Mouse (Mus musculus) kidney, embryonic 15.5 days (tissue): ENCODE measurements at regions not wholly inside any gene's neighbourhood (a gene's known extent, or its start where the extent isn't known, plus 50 kb on each side); places are given as distances from the start of the nearest gene placed in this dataset.
A peak's percentile ranks its signal among the peaks of the same experiment; 100 is the strongest.
"Not testable (repeated sequence)": the region's sequence is repeated elsewhere in the genome, so short reads cannot be mapped to it uniquely, and the experiment has no call there.

Experiments
- ATAC-seq: fragments of 200-750 bp; cut with Nextera tagmentation; replicated peaks from 2 replicates; pipeline ENCODE4 v1.8.0; 2017; ENCODE audit warnings: moderate TSS enrichment; ENCODE audit not compliant: low FRiP score
- H3K27ac ChIP-seq: fragments of 300-500 bp; sonication (generic); 2 replicates; pipeline ENCODE4 v1.5.1; 2015; ENCODE audit warnings: mild to moderate bottlenecking, inconsistent platforms
- H3K27me3 ChIP-seq: fragments of 300-500 bp; sonication (generic); 2 replicates; pipeline ENCODE4 v1.6.1; 2015; ENCODE audit warnings: inconsistent platforms
- H3K36me3 ChIP-seq: fragments of 300-500 bp; sonication (generic); 2 replicates; pipeline ENCODE4 v1.6.1; 2015; ENCODE audit warnings: inconsistent platforms
- H3K4me1 ChIP-seq: fragments of 300-500 bp; sonication (generic); 2 replicates; pipeline ENCODE4 v1.6.1; 2015; ENCODE audit warnings: inconsistent platforms
- H3K4me2 ChIP-seq: fragments of 300-500 bp; sonication (generic); 2 replicates; pipeline ENCODE4 v1.6.1; 2015; ENCODE audit warnings: moderate library complexity, mild to moderate bottlenecking, inconsistent platforms
- H3K4me3 ChIP-seq: fragments of 300-500 bp; sonication (generic); replicated peaks from 2 replicates; pipeline ENCODE4 v1.5.1; 2015; ENCODE audit warnings: mild to moderate bottlenecking, inconsistent platforms
- H3K9ac ChIP-seq: fragments of 300-500 bp; sonication (generic); 2 replicates; pipeline ENCODE4 v1.6.1; 2015; ENCODE audit warnings: mild to moderate bottlenecking, inconsistent platforms
- H3K9me3 ChIP-seq: fragments of 300-500 bp; sonication (generic); replicated peaks from 2 replicates; pipeline ENCODE4 v1.6.1; 2016; ENCODE audit warnings: inconsistent platforms
- WGBS: fragments of 180-500 bp; shearing (Covaris S2); methylation state at CpG from one replicate; pipeline ENCODE4 v1.1.7; 2015; ENCODE audit warnings: mixed read lengths; 5-methylcytosine and 5-hydroxymethylcytosine counted together

- WGBS, result 71% methylated on average over 8 of the region's 8 CpGs
- H3K27ac ChIP-seq, result no peak overlapping the region
- no peaks in the 10 kb centered on the region for H3K27me3 ChIP-seq
- H3K36me3 ChIP-seq, result no peaks in the 10 kb centered on the region
- no peak overlapping the region for H3K4me3 ChIP-seq
- H3K4me1 ChIP-seq, result no peaks in the 10 kb centered on the region
- ATAC-seq, result no peak
- no peaks in the 10 kb centered on the region for H3K9me3 ChIP-seq
- H3K4me2 ChIP-seq, result no peak overlapping the region
- no peak overlapping the region for H3K9ac ChIP-seq
Measured at GRCm38 (mm10) chr8:81286280-81287034, 55.9 kb upstream of the Inpp4b start.

GRCm38 (mm10) chr8:81260089-81260488, 82.3 kb upstream of the Inpp4b start:
- Histone ChIP-seq H3K4me3 (no peak overlapping the region), H3K36me3 (no peaks in the 10 kb centered on the region), H3K9me3 (no peaks in the 10 kb centered on the region), H3K4me1 (no peaks in the 10 kb centered on the region), H3K9ac (no peak overlapping the region), H3K27ac (no peak overlapping the region), H3K27me3 (no peaks in the 10 kb centered on the region), H3K4me2 (no peak overlapping the region)
- 66% methylated on average over 2 of the region's 2 CpGs for WGBS
- no peak for ATAC-seq

- H3K9ac ChIP-seq, result no peak overlapping the region
- WGBS, result 91% methylated on average over 3 of the region's 3 CpGs
- no peaks in the 10 kb centered on the region for H3K27me3 ChIP-seq
- H3K36me3 ChIP-seq, result no peaks in the 10 kb centered on the region
- H3K27ac ChIP-seq, result no peak overlapping the region
- H3K9me3 ChIP-seq, result no peaks in the 10 kb centered on the region
- no peak overlapping the region for H3K4me2 ChIP-seq
- no peaks in the 10 kb centered on the region for H3K4me1 ChIP-seq
- ATAC-seq, result no peak
- no peak overlapping the region for H3K4me3 ChIP-seq
Measured at GRCm38 (mm10) chr8:81223872-81224271, 118.5 kb upstream of the Inpp4b start.

GRCm38 (mm10) chr8:81187061-81187790, 155.1 kb upstream of the Inpp4b start:
- H3K4me2 ChIP-seq, H3K27ac ChIP-seq, H3K4me3 ChIP-seq, H3K27me3 ChIP-seq, H3K9ac ChIP-seq, H3K36me3 ChIP-seq, H3K4me1 ChIP-seq, ATAC-seq, H3K9me3 ChIP-seq: not testable (repeated sequence)
- WGBS, result 71% methylated on average over 11 of the region's 11 CpGs

GRCm38 (mm10) chr8:81175537-81175936, 160.8 kb upstream of the Usp38 start:
- H3K4me1 ChIP-seq, result no peaks in the 10 kb centered on the region
- H3K9ac ChIP-seq, result no peak overlapping the region
- 71% methylated on average over 1 of the region's 1 CpGs for WGBS
- ATAC-seq, result no peak
- no peaks in the 10 kb centered on the region for H3K27me3 ChIP-seq
- no peak overlapping the region for H3K4me3 ChIP-seq
- no peak overlapping the region for H3K27ac ChIP-seq
- no peaks in the 10 kb centered on the region for H3K36me3 ChIP-seq
- H3K4me2 ChIP-seq, result no peak overlapping the region
- H3K9me3 ChIP-seq, result no peaks in the 10 kb centered on the region

GRCm38 (mm10) chr8:81147239-81147638, 132.5 kb upstream of the Usp38 start:
- Histone ChIP-seq H3K4me3 (no peak overlapping the region), H3K4me1 (no peaks in the 10 kb centered on the region), H3K27ac (no peak overlapping the region), H3K27me3 (no peaks in the 10 kb centered on the region), H3K36me3 (no peaks in the 10 kb centered on the region), H3K9ac (no peak overlapping the region), H3K9me3 (no peaks in the 10 kb centered on the region), H3K4me2 (no peak overlapping the region)
- 89% methylated on average over 3 of the region's 3 CpGs for WGBS
- no peak for ATAC-seq

GRCm38 (mm10) chr8:81106763-81107509, 92.2 kb upstream of the Usp38 start:
- Histone ChIP-seq H3K36me3 (no peaks in the 10 kb centered on the region), H3K27me3 (no peaks in the 10 kb centered on the region), H3K4me2 (no peak overlapping the region), H3K9me3 (no peaks in the 10 kb centered on the region), H3K9ac (no peak overlapping the region), H3K27ac (no peak overlapping the region), H3K4me3 (no peak overlapping the region), H3K4me1 (0 out of 2 replicates have a peak, but pooled peaks cover 2% of the 10 kb centered on the region)
- 42% methylated on average over 4 of the region's 4 CpGs for WGBS
- ATAC-seq, result no peak

GRCm38 (mm10) chr8:81098963-81099362, 84.2 kb upstream of the Usp38 start:
- ATAC-seq, result no peak
- H3K27ac ChIP-seq, result peak overlapping the region; percentile 49

GRCm38 (mm10) chr8:81097076-81097819, 82.5 kb upstream of the Usp38 start:
- Histone ChIP-seq H3K4me1 (peaks cover 4% of the 10 kb centered on the region), H3K27ac (peak overlapping the region; percentile 37; the same call in 1 of the 2 replicates), H3K27me3 (no peaks in the 10 kb centered on the region), H3K9me3 (no peaks in the 10 kb centered on the region), H3K36me3 (no peaks in the 10 kb centered on the region), H3K9ac (no peak overlapping the region), H3K4me2 (no peak overlapping the region), H3K4me3 (no peak overlapping the region)
- peak; percentile 97 for ATAC-seq
- WGBS, result 35% methylated on average over 9 of the region's 9 CpGs

More at GRCm38 (mm10) chr8:81098963-81099362, 84.2 kb upstream of the Usp38 start:
- Histone ChIP-seq H3K9ac (no peak overlapping the region), H3K27me3 (no peaks in the 10 kb centered on the region), H3K4me1 (peaks cover 4% of the 10 kb centered on the region), H3K9me3 (no peaks in the 10 kb centered on the region), H3K4me3 (no peak overlapping the region), H3K36me3 (no peaks in the 10 kb centered on the region), H3K4me2 (no peak overlapping the region)
- 64% methylated on average over 2 of the region's 2 CpGs for WGBS

- Histone ChIP-seq H3K27me3 (no peaks in the 10 kb centered on the region), H3K9me3 (no peaks in the 10 kb centered on the region), H3K27ac (no peak overlapping the region), H3K36me3 (no peaks in the 10 kb centered on the region), H3K4me2 (no peak overlapping the region), H3K9ac (no peak overlapping the region), H3K4me3 (no peak overlapping the region), H3K4me1 (peaks cover 4% of the 10 kb centered on the region)
- 81% methylated on average over 2 of the region's 2 CpGs for WGBS
- no peak for ATAC-seq
Measured at GRCm38 (mm10) chr8:81095237-81095636, 80.5 kb upstream of the Usp38 start.

- Histone ChIP-seq H3K4me1 (peaks cover 5% of the 10 kb centered on the region; the same call in 1 of the 2 replicates), H3K9me3 (no peaks in the 10 kb centered on the region)
- WGBS, result 81% methylated on average over 12 of the region's 12 CpGs
Measured at GRCm38 (mm10) chr8:81080865-81081637, 66.3 kb upstream of the Usp38 start.

More at GRCm38 (mm10) chr8:81080865-81081637, 66.3 kb upstream of the Usp38 start:
- H3K4me3 ChIP-seq, result no peak overlapping the region
- no peak overlapping the region for H3K4me2 ChIP-seq
- no peaks in the 10 kb centered on the region for H3K27me3 ChIP-seq
- H3K36me3 ChIP-seq, result no peaks in the 10 kb centered on the region
- H3K9ac ChIP-seq, result no peak overlapping the region
- ATAC-seq, result no peak; the same call in 1 of the 2 replicates
- peak overlapping the region; percentile 61 for H3K27ac ChIP-seq
